Mouse (Mus musculus) brain, embryonic 14.5 days (tissue): ENCODE data around the gene Dst.

ENCODE experiments used
- CTCF ChIP-seq: fragments of 200-500 bp; IDR thresholded peaks from 2 replicates; pipeline ENCODE4 v1.5.1; 2012; ENCODE audit warnings: inconsistent platforms, mild to moderate bottlenecking, moderate library complexity, borderline replicate concordance; ENCODE audit not compliant: insufficient read depth, insufficient read length; ENCODE audit errors: extremely low read depth
- POLR2A ChIP-seq: fragments of 200-500 bp; IDR thresholded peaks from 2 replicates; pipeline ENCODE4 v1.6.1; 2012; ENCODE audit warnings: mild to moderate bottlenecking, inconsistent platforms, borderline replicate concordance; ENCODE audit not compliant: poor library complexity, insufficient read depth, insufficient read length, severe bottlenecking; ENCODE audit errors: extremely low read depth

GRCm38 (mm10) chr1:34211704-34212103 is 303.7 kb downstream of the Dst start:
- TF ChIP-seq CTCF = no peak
- no peak for TF ChIP-seq POLR2A
